Mouse (Mus musculus): Measurements from ENCODE around the gene Gm3435. TPM values are rescaled to one million over a fixed set of nuclear protein-coding genes. Genes with fewer than 3 reads are reported as not detected.

Gene Gm3435
- polyA plus RNA-seq, 1 experiment, result 0.03 TPM

DNA sequence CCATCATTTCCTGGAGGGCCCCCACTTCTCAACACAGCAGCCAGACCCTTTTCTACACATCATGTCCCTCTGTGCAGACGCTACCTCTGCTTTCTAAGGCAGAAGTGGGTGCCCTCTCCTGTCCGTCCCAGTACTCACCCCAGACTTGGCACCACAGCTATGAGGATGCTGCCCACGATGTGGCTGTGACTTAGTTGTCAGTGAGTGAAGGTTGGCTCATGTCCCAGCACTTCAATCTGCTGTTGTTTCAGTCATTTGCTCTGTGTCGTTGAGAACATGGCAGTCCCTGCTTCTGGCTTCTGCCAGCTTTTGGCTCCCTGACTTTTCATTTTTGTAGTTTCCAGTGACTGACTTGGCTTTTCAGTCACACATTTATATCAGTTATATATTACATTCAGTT lies 45.9 kb downstream of the Gm3435 start:
- Histone ChIP-seq H3K27me3 (ENCODE audit: control insufficient read depth) (no peaks in the 10 kb centered on the region), H3K4me3 (replicated peaks) (no peak overlapping the region), H3K36me3 (ENCODE audit: control insufficient read depth) (peaks cover 57% of the 10 kb centered on the region), H3K9me3 (ENCODE audit: control insufficient read depth, low read length) (no peaks in the 10 kb centered on the region), H3K4me1 (ENCODE audit: control insufficient read depth) (peaks cover 4% of the 10 kb centered on the region; the same call in 1 of the 2 replicates)
- TF ChIP-seq TAL1 (IDR thresholded peaks at IDR 0.05; ENCODE audit: low read length) (no peak), GATA1 (IDR thresholded peaks at IDR 0.05; ENCODE audit: low read length) (no peak)

DNA sequence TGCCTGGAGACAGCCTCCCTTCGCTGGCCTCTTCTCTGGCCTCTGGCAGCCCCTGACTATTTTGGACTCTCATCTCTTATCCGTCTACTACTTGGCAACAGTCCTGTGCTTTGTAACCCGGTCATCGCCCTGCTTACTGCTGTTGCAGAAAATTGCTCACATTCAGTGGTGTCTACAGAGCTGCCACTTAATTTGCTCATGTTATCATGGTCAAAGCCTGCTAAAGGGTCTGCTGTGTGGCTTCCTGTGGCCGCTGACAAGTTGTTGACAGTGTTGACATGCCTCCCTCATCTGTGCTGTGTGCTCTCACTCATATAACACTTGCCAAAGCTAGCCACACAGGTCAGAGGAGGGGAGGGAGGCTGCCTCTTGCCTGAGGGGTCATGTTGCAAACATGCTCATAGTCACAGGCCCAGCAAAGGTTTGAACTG lies 48.2 kb downstream of the Gm3435 start:
- Histone ChIP-seq H3K4me1 (ENCODE audit: control insufficient read depth) (peaks cover 4% of the 10 kb centered on the region; the same call in 1 of the 2 replicates), H3K36me3 (ENCODE audit: control insufficient read depth) (peaks cover 80% of the 10 kb centered on the region), H3K27me3 (ENCODE audit: control insufficient read depth) (no peaks in the 10 kb centered on the region), H3K9me3 (ENCODE audit: control insufficient read depth, low read length) (no peaks in the 10 kb centered on the region), H3K4me3 (replicated peaks) (no peak overlapping the region)
- TF ChIP-seq GATA1 (IDR thresholded peaks at IDR 0.05; ENCODE audit: low read length) (no peak), TAL1 (IDR thresholded peaks at IDR 0.05; ENCODE audit: low read length) (no peak)

DNA sequence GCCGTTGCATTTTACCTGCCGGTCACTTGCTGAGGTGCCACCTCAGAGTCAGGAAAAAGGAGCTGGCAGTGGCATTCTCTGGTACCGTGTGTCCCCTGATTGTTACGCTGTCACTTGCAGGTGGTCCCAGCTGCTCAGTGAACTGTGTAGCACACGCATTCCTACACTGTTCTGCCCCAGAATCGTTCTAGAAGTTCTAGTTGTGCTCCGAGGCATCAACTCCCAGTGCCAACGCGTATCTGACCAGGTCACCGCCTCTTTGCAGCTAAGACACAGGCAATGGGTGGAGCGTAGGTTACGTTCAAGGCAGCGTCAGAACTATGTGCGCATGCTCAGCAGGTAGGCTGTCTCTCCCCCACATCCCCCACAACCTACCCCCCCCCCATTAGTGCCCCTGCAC lies 49.7 kb downstream of the Gm3435 start:
- Histone ChIP-seq H3K36me3 (ENCODE audit: control insufficient read depth) (peaks cover 92% of the 10 kb centered on the region), H3K4me3 (replicated peaks) (no peak overlapping the region), H3K4me1 (ENCODE audit: control insufficient read depth) (peaks cover 4% of the 10 kb centered on the region; the same call in 1 of the 2 replicates), H3K27me3 (ENCODE audit: control insufficient read depth) (no peaks in the 10 kb centered on the region), H3K9me3 (ENCODE audit: control insufficient read depth, low read length) (no peaks in the 10 kb centered on the region)
- TF ChIP-seq TAL1 (IDR thresholded peaks at IDR 0.05; ENCODE audit: low read length) (no peak), GATA1 (IDR thresholded peaks at IDR 0.05; ENCODE audit: low read length) (no peak)

DNA sequence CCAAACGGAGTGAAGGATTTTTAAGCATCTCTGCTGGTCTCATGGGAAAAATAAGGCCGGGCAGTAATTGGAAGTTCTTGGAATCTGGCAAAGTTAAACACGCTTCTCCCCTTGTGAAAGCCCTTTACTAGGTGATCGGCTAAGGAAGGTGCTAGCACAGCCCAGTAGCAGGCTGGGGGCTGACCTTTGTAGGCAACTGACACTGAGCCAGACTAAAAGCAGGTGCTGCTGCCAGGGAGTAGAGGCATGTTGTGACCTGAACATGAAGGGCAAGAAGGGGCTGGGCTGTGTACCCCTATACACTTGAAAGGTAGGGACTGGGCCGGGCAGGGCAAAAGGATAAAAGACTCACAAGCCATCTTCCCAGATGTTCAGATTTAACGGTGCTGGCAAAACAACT lies 50.4 kb downstream of the Gm3435 start:
- H3K36me3 ChIP-seq (ENCODE audit: control insufficient read depth), result peaks cover 91% of the 10 kb centered on the region
- no peak for TF ChIP-seq GATA1 (IDR thresholded peaks at IDR 0.05; ENCODE audit: low read length)
- TF ChIP-seq TAL1 (IDR thresholded peaks at IDR 0.05; ENCODE audit: low read length), result no peak
- no peak overlapping the region for H3K4me3 ChIP-seq (replicated peaks)
- H3K9me3 ChIP-seq (ENCODE audit: control insufficient read depth, low read length), result no peaks in the 10 kb centered on the region
- peaks cover 4% of the 10 kb centered on the region; the same call in 1 of the 2 replicates for H3K4me1 ChIP-seq (ENCODE audit: control insufficient read depth)
- no peaks in the 10 kb centered on the region for H3K27me3 ChIP-seq (ENCODE audit: control insufficient read depth)

DNA sequence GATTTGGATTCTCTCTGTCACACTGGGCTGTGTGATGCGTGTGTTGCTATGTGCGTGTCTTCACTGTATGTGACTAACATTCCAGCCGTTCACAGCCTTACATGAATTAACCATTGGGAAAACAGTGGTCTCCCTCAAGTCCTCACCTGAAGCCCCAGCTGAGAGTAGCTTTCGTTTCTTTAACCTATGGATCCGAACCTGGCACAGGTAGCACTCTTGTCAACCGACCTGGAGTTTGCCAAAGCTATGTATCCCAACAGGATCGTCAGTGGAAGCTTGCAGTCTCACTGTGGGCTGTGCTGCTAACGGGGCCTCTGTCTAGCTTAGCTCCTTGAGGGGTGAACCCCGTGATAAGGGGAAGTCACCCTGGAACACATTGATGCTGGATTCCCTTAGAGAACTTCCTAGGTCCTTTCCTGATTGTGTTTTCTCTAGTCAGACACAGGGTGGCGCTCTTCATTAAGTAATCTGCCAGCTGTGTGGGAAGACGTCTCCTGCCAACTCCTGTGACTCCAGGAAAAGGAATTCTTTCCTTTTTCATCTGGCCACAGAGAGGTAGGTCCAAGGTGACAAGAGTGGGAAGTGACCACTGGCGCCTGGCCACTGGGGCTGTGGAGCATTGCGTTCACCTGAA lies 55.5 kb downstream of the Gm3435 start:
- H3K4me1 ChIP-seq (ENCODE audit: control insufficient read depth), result no peaks in the 10 kb centered on the region; the same call in 1 of the 2 replicates
- H3K36me3 ChIP-seq (ENCODE audit: control insufficient read depth), result peaks cover 45% of the 10 kb centered on the region
- no peaks in the 10 kb centered on the region for H3K9me3 ChIP-seq (ENCODE audit: control insufficient read depth, low read length)
- H3K4me3 ChIP-seq (replicated peaks), result no peak overlapping the region
- TF ChIP-seq TAL1 (IDR thresholded peaks at IDR 0.05; ENCODE audit: low read length), result no peak
- TF ChIP-seq GATA1 (IDR thresholded peaks at IDR 0.05; ENCODE audit: low read length), result no peak
- H3K27me3 ChIP-seq (ENCODE audit: control insufficient read depth), result no peaks in the 10 kb centered on the region

DNA sequence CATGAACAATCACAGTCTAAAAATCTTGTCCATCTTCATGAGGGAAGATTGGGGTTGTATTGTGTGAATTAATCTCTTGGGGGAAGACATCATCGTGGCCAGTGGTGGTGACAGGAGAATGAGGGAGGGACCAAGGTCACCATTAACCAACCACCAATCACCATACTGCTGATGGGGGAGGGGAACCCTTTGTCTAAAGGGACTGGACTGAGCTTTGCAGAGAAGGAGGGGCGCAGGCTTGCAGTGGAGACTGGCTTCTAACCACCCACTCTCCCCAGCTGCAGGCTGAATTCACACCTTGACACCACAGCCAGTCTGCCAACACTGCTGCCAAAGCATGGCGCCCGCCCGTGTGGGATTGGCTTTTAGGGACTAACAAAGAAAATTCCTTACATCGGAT lies 56.1 kb downstream of the Gm3435 start:
- peaks cover 40% of the 10 kb centered on the region for H3K36me3 ChIP-seq (ENCODE audit: control insufficient read depth)
- no peaks in the 10 kb centered on the region for H3K9me3 ChIP-seq (ENCODE audit: control insufficient read depth, low read length)
- no peaks in the 10 kb centered on the region for H3K27me3 ChIP-seq (ENCODE audit: control insufficient read depth)
- TF ChIP-seq TAL1 (IDR thresholded peaks at IDR 0.05; ENCODE audit: low read length) (no peak), GATA1 (IDR thresholded peaks at IDR 0.05; ENCODE audit: low read length) (no peak)
- H3K4me1 ChIP-seq (ENCODE audit: control insufficient read depth), result no peaks in the 10 kb centered on the region; the same call in 1 of the 2 replicates
- H3K4me3 ChIP-seq (replicated peaks), result no peak overlapping the region

DNA sequence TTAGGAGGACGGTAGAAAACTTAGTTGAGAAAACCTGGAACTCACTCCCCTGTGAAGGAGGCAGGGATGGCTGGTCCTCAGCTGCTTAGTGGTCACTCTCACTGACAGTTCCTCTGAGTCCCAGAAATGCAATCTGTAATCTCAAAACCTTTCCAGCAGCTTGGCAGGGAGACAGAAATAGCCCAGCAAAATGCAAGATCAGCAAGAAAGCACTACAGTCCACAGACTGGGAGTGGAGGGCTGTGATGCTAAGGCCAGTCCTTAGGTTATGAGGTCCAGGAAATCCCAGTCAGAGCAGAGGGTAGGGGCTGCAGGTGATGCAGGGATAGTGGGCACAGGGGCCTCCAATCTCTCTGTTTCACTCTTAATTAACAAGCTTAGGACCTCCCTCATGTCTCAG lies 56.9 kb downstream of the Gm3435 start:
- H3K36me3 ChIP-seq (ENCODE audit: control insufficient read depth), result peaks cover 31% of the 10 kb centered on the region
- H3K9me3 ChIP-seq (ENCODE audit: control insufficient read depth, low read length), result no peaks in the 10 kb centered on the region
- no peaks in the 10 kb centered on the region for H3K27me3 ChIP-seq (ENCODE audit: control insufficient read depth)
- TF ChIP-seq GATA1 (IDR thresholded peaks at IDR 0.05; ENCODE audit: low read length), result no peak
- no peak for TF ChIP-seq TAL1 (IDR thresholded peaks at IDR 0.05; ENCODE audit: low read length)
- no peaks in the 10 kb centered on the region; the same call in 1 of the 2 replicates for H3K4me1 ChIP-seq (ENCODE audit: control insufficient read depth)
- no peak overlapping the region for H3K4me3 ChIP-seq (replicated peaks)

DNA sequence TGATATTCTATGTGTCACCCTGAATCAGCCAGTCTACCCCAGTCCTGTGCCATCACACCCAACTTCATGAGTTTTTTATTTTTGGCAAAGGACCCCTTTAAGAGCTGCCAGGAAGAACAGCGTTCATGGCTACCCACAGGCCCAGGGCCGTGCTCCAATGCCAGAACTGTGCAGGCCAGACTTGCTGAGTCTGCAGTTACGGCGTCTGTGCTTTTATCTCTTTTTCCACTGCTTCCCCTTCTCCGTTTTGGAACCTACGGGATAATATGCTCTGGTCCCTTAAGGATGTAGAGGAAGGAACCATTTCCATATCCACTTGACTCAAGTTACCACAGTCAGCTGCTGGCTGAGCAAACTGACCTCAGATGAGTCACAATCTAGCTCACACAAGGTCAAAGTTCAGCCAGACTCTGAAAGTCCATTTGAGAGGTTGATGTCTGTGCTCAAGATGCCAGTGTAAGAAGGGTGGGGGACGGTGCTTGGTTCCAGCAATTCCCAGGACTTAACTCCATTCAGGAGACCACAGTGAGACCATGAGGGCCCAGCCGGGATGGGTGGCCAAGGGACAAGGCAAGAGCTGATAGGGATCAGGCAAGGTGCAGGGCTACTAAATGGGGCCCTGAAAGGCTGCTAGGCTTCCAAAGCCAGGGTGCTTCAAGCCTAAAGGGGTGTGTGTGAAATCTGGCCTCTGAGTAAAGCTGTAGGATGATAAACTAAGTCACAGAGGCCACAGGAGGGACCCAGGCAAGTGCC lies 58.2 kb downstream of the Gm3435 start:
- no peaks in the 10 kb centered on the region for H3K9me3 ChIP-seq (ENCODE audit: control insufficient read depth, low read length)
- TF ChIP-seq GATA1 (IDR thresholded peaks at IDR 0.05; ENCODE audit: low read length) (no peak), TAL1 (IDR thresholded peaks at IDR 0.05; ENCODE audit: low read length) (no peak)
- H3K36me3 ChIP-seq (ENCODE audit: control insufficient read depth), result peaks cover 23% of the 10 kb centered on the region
- H3K27me3 ChIP-seq (ENCODE audit: control insufficient read depth), result no peaks in the 10 kb centered on the region
- H3K4me3 ChIP-seq (replicated peaks), result no peak overlapping the region
- H3K4me1 ChIP-seq (ENCODE audit: control insufficient read depth), result no peaks in the 10 kb centered on the region; the same call in 1 of the 2 replicates

DNA sequence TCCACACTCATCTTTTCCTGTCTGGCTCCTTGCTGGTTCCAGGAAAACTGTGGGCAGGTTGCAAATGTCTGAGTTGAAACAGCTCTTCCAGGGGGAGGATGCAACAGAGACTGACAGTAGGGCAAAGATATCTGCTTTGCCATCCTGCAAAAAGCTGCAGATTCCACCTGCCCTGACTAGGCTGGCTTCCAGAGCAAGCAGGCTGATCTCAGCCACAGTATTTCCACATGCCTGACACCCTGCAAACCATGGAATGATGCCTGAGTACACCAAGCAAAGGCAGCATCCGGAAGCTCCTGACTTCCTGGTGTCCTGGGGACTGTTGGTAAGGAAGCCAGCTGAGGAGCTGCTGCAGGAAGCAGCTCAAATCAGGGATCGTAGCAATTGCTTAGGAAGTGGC lies 59.1 kb downstream of the Gm3435 start:
- Histone ChIP-seq H3K27me3 (ENCODE audit: control insufficient read depth) (no peaks in the 10 kb centered on the region), H3K36me3 (ENCODE audit: control insufficient read depth) (peaks cover 15% of the 10 kb centered on the region), H3K4me3 (replicated peaks) (no peak overlapping the region), H3K9me3 (ENCODE audit: control insufficient read depth, low read length) (no peaks in the 10 kb centered on the region), H3K4me1 (ENCODE audit: control insufficient read depth) (no peaks in the 10 kb centered on the region; the same call in 1 of the 2 replicates)
- TF ChIP-seq GATA1 (IDR thresholded peaks at IDR 0.05; ENCODE audit: low read length) (no peak), TAL1 (IDR thresholded peaks at IDR 0.05; ENCODE audit: low read length) (no peak)

Other genes starting within 250 kb of the Gm3435 start
- gene Wdr27, start 67.0 kb upstream of the Gm3435 start, polyA plus RNA-seq (2012), result not detected in 2 replicates
- 0.07 and 0.19 TPM in 2 replicates for gene 1600012H06Rik, start 67.0 kb upstream of the Gm3435 start, polyA plus RNA-seq (2012)
- 9.0 and 9.1 TPM in 2 replicates for gene Phf10, start 48.9 kb upstream of the Gm3435 start, polyA plus RNA-seq (2012)
- 0.06 and 0.12 TPM in 2 replicates for gene 9030025P20Rik, start 31.7 kb upstream of the Gm3435 start, polyA plus RNA-seq (2012)
- 0.15 TPM in 1 of 2 replicates, not detected in the other for gene Gm3417, start 31.4 kb upstream of the Gm3435 start, polyA plus RNA-seq (2012)
- 0.03 and 0.13 TPM in 2 replicates for gene Ermard, start 31.0 kb downstream of the Gm3435 start, polyA plus RNA-seq (2012)
- 0.13 and 0.56 TPM in 2 replicates for gene Tcte3, start 31.3 kb downstream of the Gm3435 start, polyA plus RNA-seq (2012)
- gene Gm3448, start 31.4 kb downstream of the Gm3435 start, polyA plus RNA-seq (2012), result 0.02 and 0.13 TPM in 2 replicates

All from erythroblast, embryonic 14.5 days (primary cell).